Mouse (Mus musculus) kidney, adult 18-20 months (tissue): ENCODE measurements at regions not wholly inside any gene's neighbourhood (a gene's known extent, or its start where the extent isn't known, plus 50 kb on each side); places are given as distances from the start of the nearest gene placed in this dataset.
A peak's percentile ranks its signal among the peaks of the same experiment; 100 is the strongest.

ENCODE experiments used
- DNase-seq: peaks from one replicate; pipeline ENCODE4 v3.0.0; 2021

GRCm38 (mm10) chr5:12926289-12926688 lies 198.9 kb upstream of the Sema3a start:
- DNase-seq: no peak

GRCm38 (mm10) chr5:12927247-12927646 lies 198.0 kb upstream of the Sema3a start:
- DNase-seq: no peak

- DNase-seq: peak; percentile 5
These were observed 188.2 kb upstream of the Sema3a start for GRCm38 (mm10) chr5:12937052-12937451.

GRCm38 (mm10) chr5:12938162-12938852 lies 186.9 kb upstream of the Sema3a start:
- DNase-seq: no peak

GRCm38 (mm10) chr5:12944554-12944953 lies 180.7 kb upstream of the Sema3a start:
- DNase-seq: peak; percentile 2

- no peak for DNase-seq
These were observed 176.7 kb upstream of the Sema3a start for GRCm38 (mm10) chr5:12948472-12948871.

GRCm38 (mm10) chr5:12970987-12971386 lies 154.2 kb upstream of the Sema3a start:
- DNase-seq: no peak

GRCm38 (mm10) chr5:12973701-12974100 lies 151.5 kb upstream of the Sema3a start:
- DNase-seq: no peak

- no peak for DNase-seq
These were observed 149.0 kb upstream of the Sema3a start for GRCm38 (mm10) chr5:12976015-12976742.

GRCm38 (mm10) chr5:12977875-12978274 lies 147.3 kb upstream of the Sema3a start:
- DNase-seq: no peak

- DNase-seq: no peak
These were observed 131.4 kb upstream of the Sema3a start for GRCm38 (mm10) chr5:12993826-12994225.

- DNase-seq: no peak
These were observed 127.8 kb upstream of the Sema3a start for GRCm38 (mm10) chr5:12997440-12997839.

- no peak for DNase-seq
These were observed 118.1 kb upstream of the Sema3a start for GRCm38 (mm10) chr5:13007132-13007531.

GRCm38 (mm10) chr5:13022270-13022669 lies 102.9 kb upstream of the Sema3a start:
- DNase-seq: no peak

GRCm38 (mm10) chr5:13033332-13033731 lies 91.9 kb upstream of the Sema3a start:
- no peak for DNase-seq

- DNase-seq: no peak
These were observed 89.1 kb upstream of the Sema3a start for GRCm38 (mm10) chr5:13036127-13036526.

GRCm38 (mm10) chr5:13058883-13059423 lies 66.3 kb upstream of the Sema3a start:
- DNase-seq: no peak

GRCm38 (mm10) chr5:13066942-13067341 lies 58.3 kb upstream of the Sema3a start:
- DNase-seq: no peak
